Mouse (Mus musculus) CH12.LX (cell line): ENCODE data around the gene Gm20518. TPM values are rescaled to one million over a fixed set of nuclear protein-coding genes. Genes with fewer than 3 reads are reported as not detected.

Source experiments
- DNase-seq: peaks from one replicate; pipeline ENCODE4 v3.0.0-alpha.2; 2013; ENCODE audit errors: extremely low read depth
- H3K27ac ChIP-seq: 2 replicates; pipeline ENCODE4 v1.5.1; 2012; ENCODE audit warnings: low read depth, mild to moderate bottlenecking, control low read depth, moderate library complexity; ENCODE audit not compliant: insufficient read depth
- H3K27me3 ChIP-seq: replicated peaks from 2 replicates; pipeline ENCODE3; 2012; ENCODE audit warnings: inconsistent platforms
- H3K36me3 ChIP-seq, 2 experiments: replicated peaks in 1 of 2; 2 replicates each; pipeline versions ENCODE3 to v1.6.1; 2012; ENCODE audit warnings: inconsistent platforms in 1 of 2, low read length in 1 of 2, mild to moderate bottlenecking in 1 of 2, mixed read lengths in 1 of 2, moderate library complexity in 1 of 2; ENCODE audit not compliant: control insufficient read depth in 1 of 2, insufficient read depth in 1 of 2
- H3K4me1 ChIP-seq, 2 experiments: 2 replicates each; pipeline ENCODE4 v1.6.1; 2012; ENCODE audit warnings: inconsistent platforms in 1 of 2, moderate library complexity in 1 of 2; ENCODE audit not compliant: insufficient read depth in 2 of 2, control insufficient read depth in 1 of 2
- H3K4me2 ChIP-seq: 2 replicates; pipeline ENCODE4 v1.6.1; 2012; ENCODE audit warnings: low read depth, mild to moderate bottlenecking, control low read depth; ENCODE audit not compliant: poor library complexity, insufficient read depth, severe bottlenecking
- H3K4me3 ChIP-seq, 3 experiments: fragments of 150-350 bp in 1 of 3; sonication (generic) in 1 of 3; replicated peaks in 1 of 3; 2 replicates each; pipeline versions ENCODE3 to v1.5.1; 2011 to 2012; ENCODE audit warnings: low read depth in 2 of 3, low read length in 2 of 3, mild to moderate bottlenecking in 2 of 3, moderate library complexity in 2 of 3, control low read depth in 1 of 3, improper control_type of control experiment in 1 of 3, inconsistent platforms in 1 of 3, mixed read lengths in 1 of 3; ENCODE audit not compliant: poor library complexity in 1 of 3
- H3K79me2 ChIP-seq: replicated peaks from 2 replicates; pipeline ENCODE4 v1.6.1; 2012; ENCODE audit warnings: mild to moderate bottlenecking, moderate library complexity; ENCODE audit not compliant: control insufficient read depth, poor library complexity, insufficient read depth, severe bottlenecking; ENCODE audit errors: extremely low read depth
- H3K9ac ChIP-seq: 2 replicates; pipeline ENCODE4 v1.6.1; 2012; ENCODE audit warnings: low read depth, mild to moderate bottlenecking, control low read depth, moderate library complexity; ENCODE audit not compliant: insufficient read depth
- H3K9me3 ChIP-seq: replicated peaks from 2 replicates; pipeline ENCODE3; 2012; ENCODE audit warnings: low read length, inconsistent platforms, mixed read lengths
- CHD1 ChIP-seq: IDR thresholded peaks from 2 replicates; pipeline ENCODE4 v1.6.1; 2012; ENCODE audit warnings: low read depth, low read length, improper control_type of control experiment, inconsistent platforms
- CTCF ChIP-seq, 2 experiments: IDR thresholded peaks in 1 of 2; conservative IDR thresholded peaks in 1 of 2; 2 replicates each; pipeline ENCODE4 v1.5.1; 2011 to 2012; ENCODE audit warnings: low read depth in 2 of 2, low read length in 2 of 2, improper control_type of control experiment in 1 of 2, inconsistent platforms in 1 of 2, mild to moderate bottlenecking in 1 of 2, moderate library complexity in 1 of 2
- E2F4 ChIP-seq: IDR thresholded peaks from 2 replicates; pipeline ENCODE4 v1.6.1; 2011; ENCODE audit warnings: low read depth, low read length, improper control_type of control experiment; ENCODE audit not compliant: insufficient replicate concordance
- ETS1 ChIP-seq: conservative IDR thresholded peaks from 2 replicates; pipeline ENCODE4 v1.6.1; 2012; ENCODE audit warnings: low read depth, mild to moderate bottlenecking, inconsistent platforms, low read length, improper control_type of control experiment, moderate library complexity
- HCFC1 ChIP-seq: IDR thresholded peaks from 2 replicates; pipeline ENCODE4 v1.6.1; 2012; ENCODE audit warnings: low read depth, mild to moderate bottlenecking, inconsistent platforms, low read length, improper control_type of control experiment
- KAT2A ChIP-seq: IDR thresholded peaks from 2 replicates; pipeline ENCODE4 v1.6.1; 2012; ENCODE audit warnings: low read length, improper control_type of control experiment, inconsistent platforms; ENCODE audit not compliant: insufficient replicate concordance
- MAFK ChIP-seq: IDR thresholded peaks from 2 replicates; pipeline ENCODE4 v1.6.1; 2011; ENCODE audit warnings: low read length, improper control_type of control experiment; ENCODE audit not compliant: insufficient replicate concordance
- MAX ChIP-seq: IDR thresholded peaks from 2 replicates; pipeline ENCODE4 v1.6.1; 2011; ENCODE audit warnings: low read length, improper control_type of control experiment
- MAZ ChIP-seq: IDR thresholded peaks from 2 replicates; pipeline ENCODE4 v1.6.1; 2012; ENCODE audit warnings: low read depth, mild to moderate bottlenecking, inconsistent platforms, low read length, improper control_type of control experiment, moderate library complexity
- MEF2A ChIP-seq: IDR thresholded peaks from 2 replicates; pipeline ENCODE4 v1.6.1; 2014; ENCODE audit warnings: low read depth, mild to moderate bottlenecking, inconsistent platforms, low read length, improper control_type of control experiment, borderline replicate concordance
- MXI1 ChIP-seq: IDR thresholded peaks from 2 replicates; pipeline ENCODE4 v1.6.1; 2011; ENCODE audit warnings: mild to moderate bottlenecking, low read depth, low read length, improper control_type of control experiment
- MYC ChIP-seq: IDR thresholded peaks from 2 replicates; pipeline ENCODE4 v1.6.1; 2011; ENCODE audit warnings: low read depth, mild to moderate bottlenecking, improper control_type of control experiment, low read length
- NELFE ChIP-seq: IDR thresholded peaks from 2 replicates; pipeline ENCODE4 v1.6.1; 2011; ENCODE audit warnings: low read depth, low read length, improper control_type of control experiment
- NRF1 ChIP-seq: IDR thresholded peaks from 2 replicates; pipeline ENCODE4 v1.6.1; 2014; ENCODE audit warnings: low read depth, mild to moderate bottlenecking, inconsistent platforms, low read length, improper control_type of control experiment, moderate library complexity
- RAD21 ChIP-seq: IDR thresholded peaks from 2 replicates; pipeline ENCODE4 v1.6.1; 2011; ENCODE audit warnings: low read depth, mild to moderate bottlenecking, low read length, improper control_type of control experiment, moderate library complexity
- SIN3A ChIP-seq: IDR thresholded peaks from 2 replicates; pipeline ENCODE4 v1.6.1; 2012; ENCODE audit warnings: low read length, improper control_type of control experiment, inconsistent platforms
- TCF12 ChIP-seq: IDR thresholded peaks from 2 replicates; pipeline ENCODE4 v1.6.1; 2014; ENCODE audit warnings: low read depth, mild to moderate bottlenecking, inconsistent platforms, low read length, improper control_type of control experiment
- ZNF384 ChIP-seq: IDR thresholded peaks from 2 replicates; pipeline ENCODE4 v1.6.1; 2012; ENCODE audit warnings: low read depth, low read length, improper control_type of control experiment, inconsistent platforms
- dilution Hi-C: fragments of 300-500 bp; cut with MboI; formaldehyde crosslinking; loops from 2 replicates; pipeline ENCODE4 v1.14.3; 2020; ENCODE audit warnings: low sequenced_read_pairs; ENCODE audit not compliant: extremely low pct_unique_long_range_greater_than_20kb, extremely low pct_ligation_motif_present
- in situ Hi-C: fragments of 300-500 bp; cut with MboI; formaldehyde crosslinking; loops from 3 replicates; pipeline ENCODE4 v1.14.3; 2019; ENCODE audit warnings: low sequenced_read_pairs, low pct_ligation_motif_present, low pct_unique_long_range_greater_than_20kb, mixed read lengths
- polyA plus RNA-seq: library from polyadenylated mRNA; unstranded; fragments of >175 nt; gene quantifications from 2 replicates; pipeline ENCODE4 v1.2.1, GENCODE M21; 2012; ENCODE audit warnings: low read depth; ENCODE audit not compliant: insufficient read length
- total RNA-seq, 2 experiments: library from RNA; depleted of rRNA; stranded (reverse); fragments of 300-350 nt in 1 of 2; fragments of >200 nt in 1 of 2; gene quantifications; 2 replicates each; pipeline ENCODE4 v1.2.3; 2012 to 2014

Gene Gm20518
- total and polyA plus RNA-seq, 3 experiments, result 0.16 to 0.91 (median 0.21) TPM

DNA sequence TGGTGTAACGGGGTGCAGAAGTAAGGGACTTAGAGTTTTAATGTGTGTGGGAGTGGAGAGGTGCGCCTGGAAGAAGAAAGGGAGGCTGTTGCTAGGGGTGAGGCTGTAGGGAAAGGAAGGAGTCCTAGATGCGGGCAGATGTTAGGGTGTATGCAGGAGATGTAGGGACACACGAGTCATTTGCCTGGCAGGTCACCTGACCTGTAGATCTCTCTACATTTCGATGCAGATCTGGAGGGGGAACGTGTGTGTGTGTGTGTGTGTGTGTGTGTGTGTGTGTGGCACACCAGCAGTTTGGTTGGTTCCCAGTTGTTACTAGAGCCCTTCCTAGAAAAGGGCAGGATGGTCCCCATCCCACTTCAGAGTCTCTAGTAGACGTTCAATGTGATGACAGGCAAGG is 86.5 kb downstream of the Gm20518 start:
- H3K27ac ChIP-seq, result no peak overlapping the region
- dilution Hi-C loops, result no loop called here
- in situ Hi-C loops, result no loop called here
- no peaks in the 10 kb centered on the region for H3K4me1 ChIP-seq
- H3K36me3 ChIP-seq, result no peaks in the 10 kb centered on the region
- TF ChIP-seq MEF2A (no peak), MAX (no peak), MXI1 (no peak), HCFC1 (no peak), RAD21 (no peak), ZNF384 (no peak), TCF12 (no peak)
- TF ChIP-seq, all 38 proteins: peak for 0
- no peak overlapping the region for H3K9ac ChIP-seq
- H3K27me3 ChIP-seq, result peaks cover 47% of the 10 kb centered on the region
- H3K4me2 ChIP-seq, result no peak overlapping the region
- DNase-seq, result no peak
- H3K79me2 ChIP-seq, result no peaks in the 10 kb centered on the region
- H3K4me3 ChIP-seq, result no peak overlapping the region
- H3K9me3 ChIP-seq, result peaks cover 16% of the 10 kb centered on the region

DNA sequence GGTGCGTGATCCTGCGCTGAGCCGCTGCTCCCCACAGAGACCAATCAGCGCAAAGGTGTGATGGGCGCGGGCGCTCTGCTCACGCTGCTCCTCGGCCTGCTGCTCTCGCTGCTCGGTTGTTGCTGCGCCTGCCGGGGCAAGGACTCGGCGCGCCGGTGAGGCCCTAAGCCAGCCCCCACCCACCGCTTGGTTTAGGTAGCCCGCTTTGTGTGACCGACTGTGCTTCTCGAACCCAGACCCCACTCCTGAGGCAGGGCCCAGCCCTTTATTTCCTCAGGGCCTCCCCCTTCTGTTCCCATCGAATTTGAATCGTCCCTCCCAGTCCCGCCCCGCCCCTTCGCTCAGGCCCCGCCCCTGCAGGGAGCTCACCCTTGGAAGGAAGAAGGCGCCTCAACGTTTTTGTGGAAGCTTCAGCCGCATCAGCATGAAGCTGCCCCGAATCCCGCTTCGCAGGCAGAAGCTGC is 87.0 kb downstream of the Gm20518 start:
- Histone ChIP-seq H3K9ac (no peak overlapping the region), H3K4me1 (no peaks in the 10 kb centered on the region), H3K36me3 (no peaks in the 10 kb centered on the region), H3K4me2 (no peak overlapping the region), H3K9me3 (peaks cover 16% of the 10 kb centered on the region), H3K4me3 (no peak overlapping the region), H3K27me3 (peaks cover 48% of the 10 kb centered on the region), H3K79me2 (no peaks in the 10 kb centered on the region), H3K27ac (no peak overlapping the region)
- TF ChIP-seq ETS1, result no peak
- no peak for TF ChIP-seq CTCF (conservative IDR thresholded peaks at IDR 0.05 in 1 of 2, IDR thresholded peaks at IDR 0.05 in 1 of 2; ENCODE audit: low read depth in 2 of 2, low read length in 2 of 2)
- no peak for TF ChIP-seq SIN3A
- no peak for TF ChIP-seq MEF2A
- no peak for TF ChIP-seq NRF1
- TF ChIP-seq E2F4, result no peak
- no peak for TF ChIP-seq MYC
- TF ChIP-seq KAT2A, result no peak
- TF ChIP-seq TCF12, result no peak
- TF ChIP-seq CHD1, result no peak
- TF ChIP-seq MAZ, result no peak
- TF ChIP-seq NELFE, result no peak
- no peak for TF ChIP-seq MAFK
- DNase-seq, result no peak
- in situ Hi-C loops, result no loop called here
- dilution Hi-C loops, result no loop called here
